Mouse (Mus musculus) retina, embryonic 14.5 days (tissue): ENCODE results near the gene Jakmip3.

Experiments used
- DNase-seq: peaks from one replicate; pipeline ENCODE4 v3.0.0-alpha.2; 2015; ENCODE audit warnings: low spot score

Jakmip3 gene

GRCm38 (mm10) chr7:138947741-138948140 is 7.2 kb downstream of the Jakmip3 start:
- DNase-seq: no peak

- no peak for DNase-seq
Observed at GRCm38 (mm10) chr7:138948309-138948708, 7.8 kb downstream of the Jakmip3 start.

GRCm38 (mm10) chr7:138955787-138956186 is 15.3 kb downstream of the Jakmip3 start:
- no peak for DNase-seq

- no peak for DNase-seq
Observed at GRCm38 (mm10) chr7:138957106-138957505, 16.6 kb downstream of the Jakmip3 start.

GRCm38 (mm10) chr7:138959747-138960146 is 19.2 kb downstream of the Jakmip3 start:
- no peak for DNase-seq

DNA sequence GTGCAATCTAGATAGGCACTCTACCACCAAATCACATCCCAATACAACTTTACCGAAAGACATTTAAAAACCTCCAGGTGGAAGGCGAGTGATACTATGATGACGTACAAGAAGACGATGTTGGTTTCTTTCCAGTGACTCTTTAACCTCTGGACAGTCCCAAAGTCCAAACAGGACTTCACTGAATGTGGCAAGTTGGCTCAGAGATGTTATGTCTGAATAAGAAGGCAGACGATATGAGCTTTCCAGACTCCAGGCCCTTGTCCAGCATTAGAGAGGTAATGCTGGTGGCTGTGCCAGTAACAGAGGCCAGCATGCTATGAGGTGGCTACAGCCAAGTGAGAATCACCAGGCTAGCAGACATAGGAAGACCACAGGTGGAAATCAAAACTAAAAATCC is 23.2 kb downstream of the Jakmip3 start:
- no peak for DNase-seq

DNA sequence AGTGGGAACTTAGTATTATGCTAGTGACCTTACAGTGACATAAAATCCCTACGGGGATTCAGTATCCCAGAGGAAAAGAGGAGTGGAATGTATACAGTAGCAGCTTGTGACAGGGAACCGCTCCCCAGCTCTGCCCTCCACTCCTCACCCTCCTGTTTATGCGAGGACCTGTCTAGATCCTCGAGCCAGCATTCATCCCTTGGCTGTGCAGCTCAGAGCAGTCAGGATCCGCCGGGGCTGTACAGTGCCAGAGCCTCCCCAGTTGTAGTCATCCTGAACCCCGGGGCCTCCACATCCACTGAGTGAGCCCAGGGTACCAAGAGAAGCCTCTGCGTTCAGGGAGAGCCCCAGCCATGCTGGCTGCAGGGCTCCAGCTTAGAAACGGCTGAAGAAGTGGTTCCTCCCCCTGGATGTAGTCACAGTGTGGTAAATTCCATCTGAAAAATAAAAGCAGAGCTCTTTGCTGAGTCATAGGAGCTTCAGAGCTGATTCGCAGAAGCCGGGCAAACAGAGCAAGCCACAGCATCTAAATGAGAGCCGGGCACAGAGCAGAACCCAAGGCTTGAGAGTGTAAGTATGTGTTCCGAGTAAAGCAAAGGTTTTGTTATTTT is 27.6 kb downstream of the Jakmip3 start:
- no peak for DNase-seq

DNA sequence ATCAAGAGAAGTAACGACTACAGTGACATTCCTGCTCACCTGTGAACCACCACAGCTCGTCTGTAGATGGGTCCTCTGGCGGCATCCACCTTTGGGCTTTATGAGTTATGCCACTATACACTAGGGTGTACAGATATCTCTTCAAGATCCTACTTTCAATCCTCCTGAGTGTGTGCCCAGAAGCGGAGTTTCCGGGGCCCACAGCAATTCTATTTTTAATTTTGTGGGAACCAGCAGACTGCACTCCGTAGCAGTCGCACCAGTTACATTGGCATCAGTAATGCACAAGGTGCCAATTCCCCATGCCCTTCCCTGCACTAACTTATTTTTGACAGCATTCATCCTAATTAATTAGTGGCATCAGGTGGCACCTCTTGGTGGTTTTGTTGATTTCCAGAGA is 37.0 kb downstream of the Jakmip3 start:
- DNase-seq: no peak

DNA sequence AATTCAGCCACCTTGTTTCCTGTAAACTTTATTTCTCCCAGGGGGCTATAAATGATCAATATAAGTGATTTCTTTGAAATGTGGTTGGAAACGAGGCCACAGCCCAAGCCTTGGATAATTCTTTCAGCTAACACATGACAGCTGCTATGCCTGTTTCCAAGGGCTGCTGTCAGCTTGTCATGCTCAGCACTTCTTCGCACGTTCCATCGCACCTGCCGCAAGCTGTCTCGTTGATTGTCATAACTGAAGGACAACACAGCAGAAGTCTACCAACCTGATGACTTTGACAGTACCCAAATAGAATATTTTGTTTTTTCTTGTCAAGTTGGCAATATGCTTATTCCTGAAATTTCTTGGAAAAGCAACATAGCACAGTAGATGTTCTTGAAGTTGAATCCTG is 44.0 kb downstream of the Jakmip3 start:
- DNase-seq: no peak

GRCm38 (mm10) chr7:138989156-138989555 is 48.6 kb downstream of the Jakmip3 start:
- no peak for DNase-seq

GRCm38 (mm10) chr7:139002692-139003091 is 62.2 kb downstream of the Jakmip3 start:
- DNase-seq: no peak

DNA sequence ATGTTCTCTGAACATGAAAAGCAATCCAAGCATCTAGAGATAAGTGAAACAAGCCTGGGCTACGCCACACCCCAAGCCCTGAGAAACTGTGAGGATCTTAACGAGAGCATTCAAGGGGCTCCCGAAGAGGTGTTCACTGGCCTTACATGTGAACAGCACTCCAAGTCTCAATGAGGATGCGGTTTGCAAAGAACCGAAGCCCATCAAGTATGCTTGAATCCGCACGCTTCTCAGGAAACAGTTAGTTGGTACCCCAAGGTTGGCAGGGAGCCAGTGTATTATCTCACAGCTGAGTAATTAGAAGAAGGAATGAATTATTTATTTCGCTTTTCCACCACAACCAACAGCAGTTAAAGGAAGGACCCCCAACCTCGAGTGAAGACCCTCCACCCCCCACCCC is 62.7 kb downstream of the Jakmip3 start:
- DNase-seq: no peak

- no peak for DNase-seq
Observed at GRCm38 (mm10) chr7:139009786-139010502, 69.4 kb downstream of the Jakmip3 start.

DNA sequence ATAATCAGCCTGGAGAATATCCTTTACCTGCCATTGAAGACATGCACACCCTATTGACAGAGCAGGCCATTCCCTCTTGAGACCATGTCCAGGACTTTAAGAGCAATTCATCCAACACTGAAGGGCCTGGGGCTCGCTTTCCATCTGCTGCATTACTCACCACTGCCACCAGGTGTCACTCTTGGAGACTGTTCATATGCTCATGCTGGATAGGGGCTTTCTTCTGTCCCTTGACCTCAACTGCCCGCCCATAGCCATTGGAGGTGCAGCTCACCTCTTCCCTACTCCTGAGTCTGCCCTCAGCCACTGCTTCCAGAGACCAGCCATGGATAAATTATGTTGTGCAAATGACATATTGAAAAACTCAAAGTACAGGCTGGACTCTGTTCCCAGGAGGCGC is 70.5 kb downstream of the Jakmip3 start:
- DNase-seq: peak; percentile 84

GRCm38 (mm10) chr7:139011586-139011985 is 71.1 kb downstream of the Jakmip3 start:
- DNase-seq: no peak

- DNase-seq: no peak
Observed at GRCm38 (mm10) chr7:139012767-139013369, 72.3 kb downstream of the Jakmip3 start.

DNA sequence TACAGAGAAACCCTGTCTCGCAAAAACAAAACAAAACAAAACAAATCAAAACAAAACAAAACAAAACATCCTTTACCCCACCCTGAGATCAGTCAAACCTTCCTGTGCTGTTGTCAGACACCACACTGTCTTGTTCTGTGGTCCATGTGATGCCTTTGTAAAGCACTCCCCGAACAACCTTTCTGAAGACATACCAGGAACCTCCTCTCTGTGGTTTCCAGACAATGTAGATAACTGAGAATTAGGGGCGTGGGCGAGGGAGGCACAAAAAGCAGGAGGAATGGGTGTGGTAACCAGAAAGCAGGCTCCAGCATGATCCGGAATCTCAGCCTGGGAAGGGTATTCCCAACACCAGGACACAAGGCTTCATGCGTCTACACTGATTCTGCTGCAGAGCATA is 74.6 kb downstream of the Jakmip3 start:
- DNase-seq: no peak

DNA sequence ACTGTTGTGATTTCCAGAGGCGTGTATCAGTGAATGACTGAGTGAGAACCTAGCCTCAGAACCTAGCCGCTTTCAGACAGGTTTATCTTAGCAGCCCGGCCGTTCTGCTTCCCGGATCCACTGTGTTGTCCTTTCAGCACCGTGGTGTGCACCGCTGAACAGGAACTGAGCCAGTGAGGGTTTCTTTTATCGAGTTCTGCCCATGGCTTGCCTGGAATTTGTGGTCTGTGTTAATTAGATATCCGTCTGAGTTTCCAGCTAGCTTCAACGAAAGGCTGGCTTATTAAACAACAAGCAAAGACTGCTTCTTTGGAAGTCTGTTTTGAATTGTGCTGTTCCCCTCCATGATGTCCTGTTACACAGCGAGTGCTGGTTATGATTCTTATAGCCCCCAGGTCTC is 75.8 kb downstream of the Jakmip3 start:
- DNase-seq: no peak

- DNase-seq: no peak
Observed at GRCm38 (mm10) chr7:139017249-139017903, 76.8 kb downstream of the Jakmip3 start.

GRCm38 (mm10) chr7:139020884-139021283 is 80.4 kb downstream of the Jakmip3 start:
- DNase-seq: peak; percentile 44

DNA sequence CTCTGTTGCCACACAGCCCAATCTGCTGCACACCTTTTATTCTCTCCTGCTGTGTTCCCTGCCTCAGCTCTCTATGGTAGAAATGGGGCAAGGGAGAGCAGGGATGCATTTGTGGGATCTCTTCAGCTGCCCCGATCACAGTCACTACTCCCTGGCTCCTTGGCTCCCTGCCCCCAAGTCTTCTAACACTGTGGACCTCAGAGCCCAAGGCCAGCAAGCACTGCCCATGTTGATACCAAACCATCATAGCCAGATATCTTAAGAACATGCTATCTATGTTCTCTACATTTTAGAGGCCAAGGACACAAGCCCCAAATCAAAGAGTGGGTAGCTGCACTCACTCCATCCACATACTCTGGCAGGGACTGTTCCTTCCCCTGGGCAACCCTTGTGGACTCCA is 80.8 kb downstream of the Jakmip3 start:
- no peak for DNase-seq

- no peak for DNase-seq
Observed at GRCm38 (mm10) chr7:139027136-139027535, 86.6 kb downstream of the Jakmip3 start.

GRCm38 (mm10) chr7:139031215-139031614 is 90.7 kb downstream of the Jakmip3 start:
- no peak for DNase-seq
